Mouse (Mus musculus) heart, postnatal 0 days (tissue): ENCODE data around the gene Zfp771. TPM values are rescaled to one million over a fixed set of nuclear protein-coding genes. Genes with fewer than 3 reads are reported as not detected.

Experiments
- ATAC-seq: fragments of 200-750 bp; cut with Nextera tagmentation; 2 replicates; pipeline ENCODE4 v1.8.0; 2017; ENCODE audit warnings: low read depth, moderate number of reproducible peaks, moderate library complexity; ENCODE audit not compliant: insufficient read depth
- DNase-seq: peaks from one replicate; pipeline ENCODE4 v3.0.0-alpha.2; 2016; ENCODE audit warnings: low spot score
- H3K27ac ChIP-seq: fragments of 300-500 bp; sonication (generic); 2 replicates; pipeline ENCODE4 v1.5.1; 2014; ENCODE audit warnings: low read depth, mild to moderate bottlenecking
- H3K27me3 ChIP-seq: fragments of 300-500 bp; sonication (generic); 2 replicates; pipeline ENCODE4 v1.6.1; 2014; ENCODE audit warnings: low read length, mixed read lengths; ENCODE audit not compliant: control insufficient read depth, insufficient read depth
- H3K36me3 ChIP-seq: fragments of 300-500 bp; sonication (generic); replicated peaks from 2 replicates; pipeline ENCODE4 v1.6.1; 2014; ENCODE audit warnings: low read length, mixed read lengths; ENCODE audit not compliant: control insufficient read depth, insufficient read depth
- H3K4me1 ChIP-seq: fragments of 300-500 bp; sonication (generic); 2 replicates; pipeline ENCODE4 v1.6.1; 2014; ENCODE audit warnings: antibody characterized with exemption; ENCODE audit not compliant: control insufficient read depth, insufficient read depth
- H3K4me2 ChIP-seq: fragments of 300-500 bp; sonication (generic); 2 replicates; pipeline ENCODE4 v1.6.1; 2014; ENCODE audit warnings: low read depth, mild to moderate bottlenecking, low read length, moderate library complexity
- H3K4me3 ChIP-seq: fragments of 300-500 bp; sonication (generic); 2 replicates; pipeline ENCODE4 v1.5.1; 2014; ENCODE audit warnings: low read depth, low read length
- H3K9ac ChIP-seq: fragments of 300-500 bp; sonication (generic); replicated peaks from 2 replicates; pipeline ENCODE4 v1.6.1; 2014; ENCODE audit warnings: low read depth, low read length, mixed read lengths
- H3K9me3 ChIP-seq: fragments of 300-500 bp; sonication (generic); replicated peaks from 2 replicates; pipeline ENCODE4 v1.6.1; 2016; ENCODE audit warnings: low read length; ENCODE audit not compliant: control insufficient read depth
- CTCF ChIP-seq: IDR thresholded peaks from 2 replicates; pipeline ENCODE4 v1.5.1; 2016; ENCODE audit warnings: antibody characterized with exemption, control low read depth, low read depth
- EP300 ChIP-seq: IDR thresholded peaks from 2 replicates; pipeline ENCODE4 v1.6.1; 2016; ENCODE audit warnings: antibody characterized with exemption, low read depth
- WGBS: fragments of 180-500 bp; shearing (Covaris S2); extraction: QIAGEN DNeasy Blood & Tissue Kit; methylation state at CpG from one replicate; pipeline ENCODE4 v1.1.7; 2014; 5-methylcytosine and 5-hydroxymethylcytosine counted together
- polyA plus RNA-seq: library from polyadenylated mRNA; unstranded; fragments of >200 nt; fragmentation: Nextera tagmentation; extraction: Ambion mirVana; gene quantifications from 2 replicates; pipeline ENCODE4 v1.2.1, GENCODE M21; 2015
- total RNA-seq: library from RNA; depleted of rRNA; stranded (reverse); fragments of >200 nt; gene quantifications from 2 replicates; pipeline ENCODE4 v1.2.3, GENCODE M21; 2014; ENCODE audit warnings: low replicate concordance

Gene Zfp771
- total and polyA plus RNA-seq, 2 experiments from 2014 or later = 23.3 to 43.6 TPM

GRCm38 (mm10) chr7:127220440-127220839 lies 23.6 kb upstream of the Zfp771 start:
- no peaks in the 10 kb centered on the region for H3K9me3 ChIP-seq
- no peaks in the 10 kb centered on the region for H3K27me3 ChIP-seq
- H3K9ac ChIP-seq = no peak overlapping the region
- DNase-seq (no peak), ATAC-seq (no peak)
- 62% methylated on average over 6 of the region's 6 CpGs for WGBS
- H3K36me3 ChIP-seq = no peaks in the 10 kb centered on the region
- no peak overlapping the region for H3K4me3 ChIP-seq
- H3K4me1 ChIP-seq = peaks cover 15% of the 10 kb centered on the region
- TF ChIP-seq CTCF (no peak), EP300 (no peak)
- no peak overlapping the region for H3K4me2 ChIP-seq
- no peak overlapping the region for H3K27ac ChIP-seq

DNA sequence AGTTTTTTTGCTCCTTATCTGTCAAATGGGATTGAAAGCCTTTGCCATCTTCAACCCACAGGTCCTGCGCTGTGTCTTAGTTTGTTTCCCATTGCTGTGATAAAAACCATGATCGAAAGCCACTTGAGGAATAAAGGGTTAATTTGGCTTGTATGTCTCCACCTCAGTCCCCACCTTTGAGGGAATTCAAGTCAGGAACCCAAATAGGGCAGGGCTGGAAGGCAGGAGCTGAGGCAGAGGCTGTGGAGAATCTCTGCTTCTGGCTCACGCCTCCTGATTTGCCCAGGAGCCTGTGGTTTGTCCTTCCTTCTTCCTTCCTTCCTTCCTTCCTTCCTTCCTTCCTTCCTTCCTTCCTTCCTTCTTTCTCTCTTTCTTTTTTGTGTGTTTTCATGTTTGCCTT lies 21.0 kb upstream of the Zfp771 start:
- TF ChIP-seq CTCF = no peak
- no peak for TF ChIP-seq EP300
- Histone ChIP-seq H3K36me3 (no peaks in the 10 kb centered on the region), H3K4me2 (no peak overlapping the region), H3K27ac (no peak overlapping the region), H3K9me3 (no peaks in the 10 kb centered on the region), H3K4me1 (0 out of 2 replicates have a peak, but pooled peaks cover under 1% of the 10 kb centered on the region), H3K27me3 (no peaks in the 10 kb centered on the region), H3K9ac (no peak overlapping the region), H3K4me3 (no peak overlapping the region)
- ATAC-seq (no peak), DNase-seq (no peak)
- WGBS = 92% methylated on average over 3 of the region's 3 CpGs

DNA sequence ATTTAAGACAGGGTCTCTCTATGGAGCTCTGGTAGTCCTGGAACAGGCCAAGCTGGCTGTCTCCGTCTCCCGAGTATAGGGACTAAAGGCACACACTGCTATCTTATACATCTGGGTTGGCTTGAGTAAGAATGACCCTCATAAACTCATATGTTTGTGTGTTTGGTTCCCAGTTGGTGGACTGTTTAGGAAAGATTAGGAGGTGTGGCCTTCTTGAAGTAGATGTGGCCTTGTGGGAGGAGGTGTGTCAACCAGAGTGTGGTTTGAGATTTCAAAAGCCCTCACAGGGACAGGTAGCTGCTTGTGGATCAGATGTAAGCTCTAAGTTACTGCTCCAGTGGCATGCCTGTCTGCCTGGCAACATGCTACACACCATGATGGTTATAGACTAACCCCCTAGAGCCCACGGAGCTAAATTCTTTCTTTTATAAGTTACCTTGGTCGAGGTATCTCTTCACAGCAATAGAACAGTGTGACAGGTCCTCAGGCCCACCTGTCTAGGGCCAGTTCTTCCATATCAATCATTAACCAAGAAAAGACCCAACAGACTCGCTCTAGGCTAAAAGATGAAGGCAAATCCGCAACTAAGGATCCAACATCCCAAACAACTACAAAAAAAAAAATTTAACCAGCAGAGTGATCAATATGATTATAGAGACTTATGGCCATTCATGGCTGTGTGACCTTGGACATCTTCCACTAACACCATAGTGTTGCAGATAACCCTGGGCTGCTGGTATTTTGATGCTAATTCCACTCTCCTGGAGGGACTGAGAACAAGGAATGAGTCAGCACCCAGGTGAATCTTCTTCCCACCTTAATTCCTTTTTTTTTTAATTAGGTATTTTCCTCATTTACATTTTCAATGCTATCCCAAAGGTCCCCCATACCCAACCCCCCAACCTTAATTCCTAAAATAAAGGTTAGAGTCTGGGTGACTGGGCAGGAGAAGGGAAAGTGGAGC lies 20.3 kb upstream of the Zfp771 start:
- H3K27me3 ChIP-seq = no peaks in the 10 kb centered on the region

GRCm38 (mm10) chr7:127224616-127225015 lies 19.5 kb upstream of the Zfp771 start:
- Histone ChIP-seq H3K27me3 (no peaks in the 10 kb centered on the region), H3K27ac (no peak overlapping the region), H3K4me3 (no peak overlapping the region), H3K36me3 (no peaks in the 10 kb centered on the region), H3K9ac (no peak overlapping the region), H3K4me2 (no peak overlapping the region), H3K4me1 (no peaks in the 10 kb centered on the region), H3K9me3 (no peaks in the 10 kb centered on the region)
- ATAC-seq = no peak
- no peak for TF ChIP-seq EP300
- 89% methylated on average over 6 of the region's 6 CpGs for WGBS
- DNase-seq = no peak

More for the DNA sequence above, 20.3 kb upstream of the Zfp771 start:
- H3K36me3 ChIP-seq = no peaks in the 10 kb centered on the region
- no peak overlapping the region for H3K9ac ChIP-seq
- H3K4me3 ChIP-seq = no peak overlapping the region
- ATAC-seq = no peak
- no peak overlapping the region for H3K27ac ChIP-seq
- TF ChIP-seq EP300 = no peak
- no peak for TF ChIP-seq CTCF
- no peaks in the 10 kb centered on the region for H3K9me3 ChIP-seq
- no peak for DNase-seq
- H3K4me1 ChIP-seq = no peaks in the 10 kb centered on the region
- 78% methylated on average over 6 of the region's 6 CpGs for WGBS
- H3K4me2 ChIP-seq = no peak overlapping the region

DNA sequence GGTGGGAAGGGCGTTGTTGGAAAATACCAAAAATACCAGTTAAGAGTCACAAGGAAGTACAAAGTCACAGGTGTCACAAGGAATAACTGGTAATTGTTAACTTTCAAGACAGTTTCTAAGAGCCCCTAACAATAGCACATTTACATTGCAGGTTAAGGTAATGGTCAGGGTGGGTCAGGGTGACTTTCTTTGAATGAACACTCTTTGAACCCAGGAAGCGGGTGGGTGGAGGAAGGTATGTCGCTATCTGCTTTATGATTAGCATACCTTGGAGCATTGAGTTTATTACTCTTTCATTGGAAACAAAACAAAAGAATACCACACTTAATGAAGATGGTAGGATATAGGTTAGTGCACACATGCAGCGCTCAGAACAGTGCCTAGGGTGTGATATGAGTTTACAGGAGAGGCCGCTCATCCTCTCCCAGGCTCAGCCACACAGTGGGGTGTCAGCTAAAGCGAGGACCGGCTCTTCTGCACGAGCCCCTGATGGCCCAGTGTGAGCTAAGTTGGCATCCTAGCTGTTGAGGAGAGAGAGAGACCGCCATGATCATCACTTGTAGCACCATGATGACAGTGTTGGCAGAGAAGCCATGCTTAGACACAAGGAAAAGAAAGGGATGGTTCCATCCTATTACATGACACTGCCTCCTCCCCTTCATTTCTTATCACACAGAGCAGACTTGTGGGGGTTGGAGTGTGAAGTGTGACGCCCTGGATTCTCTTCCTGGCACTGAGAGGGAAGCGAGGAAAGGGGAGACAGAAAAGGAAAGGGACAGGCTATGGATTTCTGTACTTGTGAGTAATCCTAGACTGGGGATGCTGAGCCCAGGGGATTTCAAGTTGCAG lies 18.7 kb upstream of the Zfp771 start:
- no peak overlapping the region for H3K4me2 ChIP-seq
- H3K4me3 ChIP-seq = no peak overlapping the region
- TF ChIP-seq EP300 = no peak
- no peak for TF ChIP-seq CTCF
- H3K27me3 ChIP-seq = no peaks in the 10 kb centered on the region
- H3K9me3 ChIP-seq = no peaks in the 10 kb centered on the region
- no peak for ATAC-seq
- H3K4me1 ChIP-seq = no peaks in the 10 kb centered on the region
- H3K36me3 ChIP-seq = no peaks in the 10 kb centered on the region
- H3K27ac ChIP-seq = no peak overlapping the region
- no peak for DNase-seq
- no peak overlapping the region for H3K9ac ChIP-seq
- 71% methylated on average over 11 of the region's 11 CpGs for whole genome bisulfite sequencing
